Mouse (Mus musculus) heart, adult 2 months (tissue): ENCODE measurements at regions not wholly inside any gene's neighbourhood (a gene's known extent, or its start where the extent isn't known, plus 50 kb on each side); places are given as distances from the start of the nearest gene placed in this dataset.

Experiments used
- CTCF ChIP-seq: fragments of 200-600 bp; IDR thresholded peaks from 2 replicates; pipeline ENCODE4 v1.8.1; 2022; ENCODE audit warnings: antibody characterized with exemption, mild to moderate bottlenecking, moderate library complexity
- EP300 ChIP-seq: fragments of 200-500 bp; IDR thresholded peaks from 2 replicates; pipeline ENCODE4 v1.6.1; 2011; ENCODE audit warnings: low read depth, low read length, control low read depth; ENCODE audit not compliant: insufficient read depth
- POLR2A ChIP-seq: fragments of 200-500 bp; IDR thresholded peaks from 2 replicates; pipeline ENCODE4 v1.6.1; 2011; ENCODE audit warnings: mild to moderate bottlenecking, low read depth, low read length, control low read depth; ENCODE audit not compliant: insufficient read depth

- TF ChIP-seq POLR2A (no peak), CTCF (no peak), EP300 (no peak)
These were observed 137.6 kb upstream of the Runx1 start for GRCm38 (mm10) chr16:92963582-92963981.
